Mouse (Mus musculus) forebrain, embryonic 14.5 days (tissue): ENCODE results near the gene Atp6v1g2. TPM values are rescaled to one million over a fixed set of nuclear protein-coding genes. Genes with fewer than 3 reads are reported as not detected.

Experiments
- ATAC-seq: fragments of 200-750 bp; cut with Nextera tagmentation; 2 replicates; pipeline ENCODE4 v1.8.0; 2017; ENCODE audit warnings: mild to moderate bottlenecking, moderate library complexity
- DNase-seq: peaks from one replicate; pipeline ENCODE4 v3.0.0-alpha.2; 2015; ENCODE audit warnings: low spot score
- H3K27ac ChIP-seq: fragments of 300-500 bp; sonication (generic); 2 replicates; pipeline ENCODE4 v1.5.1; 2014; ENCODE audit warnings: low read depth, mild to moderate bottlenecking, control low read depth, low read length, moderate library complexity
- H3K27me3 ChIP-seq: fragments of 300-500 bp; sonication (generic); replicated peaks from 2 replicates; pipeline ENCODE4 v1.6.1; 2014; ENCODE audit warnings: low read length, control low read depth, mixed read lengths; ENCODE audit not compliant: control insufficient read depth, insufficient read depth
- H3K36me3 ChIP-seq: fragments of 300-500 bp; sonication (generic); 2 replicates; pipeline ENCODE4 v1.6.1; 2014; ENCODE audit warnings: low read length, control low read depth; ENCODE audit not compliant: control insufficient read depth, insufficient read depth
- H3K4me1 ChIP-seq: fragments of 300-500 bp; sonication (generic); 2 replicates; pipeline ENCODE4 v1.6.1; 2014; ENCODE audit warnings: antibody characterized with exemption, low read length, control low read depth; ENCODE audit not compliant: control insufficient read depth, insufficient read depth
- H3K4me2 ChIP-seq: fragments of 300-500 bp; sonication (generic); 2 replicates; pipeline ENCODE4 v1.6.1; 2014; ENCODE audit warnings: mild to moderate bottlenecking, control low read depth, low read length
- H3K4me3 ChIP-seq: fragments of 300-500 bp; sonication (generic); 2 replicates; pipeline ENCODE4 v1.5.1; 2014; ENCODE audit warnings: low read depth, low read length, control low read depth
- H3K9ac ChIP-seq: fragments of 300-500 bp; sonication (generic); 2 replicates; pipeline ENCODE4 v1.6.1; 2014; ENCODE audit warnings: mild to moderate bottlenecking, low read length, control low read depth, moderate library complexity
- H3K9me3 ChIP-seq: fragments of 300-500 bp; sonication (generic); replicated peaks from 2 replicates; pipeline ENCODE4 v1.6.1; 2016; ENCODE audit warnings: low read length, control low read depth, mixed read lengths; ENCODE audit not compliant: control insufficient read depth
- WGBS: fragments of 180-500 bp; shearing (Covaris S2); extraction: QIAGEN DNeasy Blood & Tissue Kit; methylation state at CpG from one replicate; pipeline ENCODE4 v1.1.7; 2014; 5-methylcytosine and 5-hydroxymethylcytosine counted together
- polyA plus RNA-seq: library from polyadenylated mRNA; unstranded; fragments of >200 nt; fragmentation: Nextera tagmentation; extraction: Ambion mirVana; gene quantifications from 2 replicates; pipeline ENCODE4 v1.2.1, GENCODE M21; 2014

The Atp6v1g2 gene
- polyA plus RNA-seq, 1 experiment from 2014 or later = 44.0 TPM

DNA sequence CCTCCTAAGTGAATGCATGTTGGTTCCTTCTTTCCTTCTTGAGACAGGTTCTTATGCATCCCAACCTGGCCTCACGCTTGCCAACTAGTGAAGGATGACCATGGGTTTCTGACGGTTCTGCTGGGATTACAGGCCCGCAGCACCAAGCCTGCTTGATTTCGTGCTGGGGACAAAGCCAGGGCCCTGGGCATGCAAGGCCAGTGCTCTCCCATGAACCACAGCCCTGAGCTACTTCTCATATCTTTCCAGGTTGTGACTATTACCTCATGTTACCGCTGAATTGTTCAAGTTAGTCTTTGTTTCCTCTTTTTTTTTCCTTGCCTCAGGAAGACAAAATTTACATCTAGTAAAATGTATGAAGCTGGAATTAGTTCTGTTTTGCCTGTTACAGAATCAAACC lies 40.5 kb upstream of the Atp6v1g2 start:
- no peak overlapping the region for H3K4me3 ChIP-seq

DNA sequence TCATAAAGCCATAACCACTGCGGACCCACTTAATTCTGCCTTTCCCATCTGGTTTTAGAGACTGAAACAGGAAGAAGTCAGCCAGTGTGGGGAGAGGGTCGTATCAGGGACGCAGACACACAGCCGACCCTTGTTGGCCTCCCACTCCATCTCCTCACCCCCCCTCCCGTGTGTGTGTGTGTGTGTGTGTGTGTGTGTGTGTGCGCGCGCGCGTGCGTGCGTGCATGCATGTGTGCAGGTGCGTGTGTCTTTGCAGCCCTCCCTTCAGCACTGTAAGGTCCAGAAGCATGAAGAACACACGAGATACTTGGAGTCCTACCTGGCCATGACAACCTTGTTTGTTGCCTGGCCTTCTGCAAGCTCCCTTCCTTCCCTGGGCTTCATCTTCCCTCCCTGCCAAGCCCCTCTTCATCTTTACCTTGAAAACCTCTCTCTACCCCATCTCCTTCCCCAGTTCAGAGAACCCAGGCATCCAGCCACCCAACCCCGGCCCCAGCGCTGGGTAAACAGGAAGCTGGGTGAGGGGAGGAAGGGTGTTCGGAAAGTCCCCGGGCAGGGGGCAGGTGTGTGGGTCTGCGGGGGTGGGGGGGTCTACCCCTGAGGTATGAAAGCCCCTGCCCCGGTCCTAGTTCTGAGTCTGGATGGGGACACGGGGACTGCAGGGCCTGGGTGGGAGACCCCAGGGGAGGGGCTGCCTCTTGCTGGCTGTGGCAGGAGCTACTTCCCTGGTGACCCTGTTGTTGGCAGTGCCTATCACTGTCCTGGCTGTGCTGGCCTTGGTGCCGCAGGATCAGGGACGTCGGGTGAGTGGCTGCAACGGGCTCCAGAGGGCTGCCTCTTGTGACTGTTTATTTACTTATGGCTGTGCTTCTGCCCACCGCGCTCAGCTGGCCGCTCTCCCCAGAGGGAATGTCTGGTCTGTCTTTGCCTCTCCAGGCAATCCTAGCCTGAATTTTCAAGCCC lies 39.3 kb upstream of the Atp6v1g2 start, which contains the start of gene Ltb:
TSS of gene Ltb (plus strand) at position 559 of the 963 bp plus-strand sequence.
- Histone ChIP-seq H3K9me3 (no peaks in the 10 kb centered on the region), H3K9ac (no peak within 1 kb of the TSS), H3K36me3 (no peaks in the 10 kb centered on the region), H3K27ac (no peak within 1 kb of the TSS), H3K4me2 (peak within 1 kb of the TSS; percentile 60; the same call in 1 of the 2 replicates), H3K4me1 (peaks cover 10% of the 10 kb centered on the region), H3K4me3 (no peak within 1 kb of the TSS), H3K27me3 (peaks cover 25% of the 10 kb centered on the region)
- WGBS = 80% methylated on average over 28 of the region's 28 CpGs
- ATAC-seq (no peak), DNase-seq (no peak)

More for the DNA sequence above, 40.5 kb upstream of the Atp6v1g2 start:
- ATAC-seq (no peak), DNase-seq (no peak)
- no peaks in the 10 kb centered on the region for H3K9me3 ChIP-seq
- no peak overlapping the region for H3K27ac ChIP-seq
- H3K4me2 ChIP-seq = no peak overlapping the region
- H3K4me1 ChIP-seq = peaks cover 10% of the 10 kb centered on the region
- H3K36me3 ChIP-seq = no peaks in the 10 kb centered on the region
- no peak overlapping the region for H3K9ac ChIP-seq
- WGBS = 88% methylated on average over 5 of the region's 5 CpGs
- H3K27me3 ChIP-seq = peaks cover 25% of the 10 kb centered on the region

DNA sequence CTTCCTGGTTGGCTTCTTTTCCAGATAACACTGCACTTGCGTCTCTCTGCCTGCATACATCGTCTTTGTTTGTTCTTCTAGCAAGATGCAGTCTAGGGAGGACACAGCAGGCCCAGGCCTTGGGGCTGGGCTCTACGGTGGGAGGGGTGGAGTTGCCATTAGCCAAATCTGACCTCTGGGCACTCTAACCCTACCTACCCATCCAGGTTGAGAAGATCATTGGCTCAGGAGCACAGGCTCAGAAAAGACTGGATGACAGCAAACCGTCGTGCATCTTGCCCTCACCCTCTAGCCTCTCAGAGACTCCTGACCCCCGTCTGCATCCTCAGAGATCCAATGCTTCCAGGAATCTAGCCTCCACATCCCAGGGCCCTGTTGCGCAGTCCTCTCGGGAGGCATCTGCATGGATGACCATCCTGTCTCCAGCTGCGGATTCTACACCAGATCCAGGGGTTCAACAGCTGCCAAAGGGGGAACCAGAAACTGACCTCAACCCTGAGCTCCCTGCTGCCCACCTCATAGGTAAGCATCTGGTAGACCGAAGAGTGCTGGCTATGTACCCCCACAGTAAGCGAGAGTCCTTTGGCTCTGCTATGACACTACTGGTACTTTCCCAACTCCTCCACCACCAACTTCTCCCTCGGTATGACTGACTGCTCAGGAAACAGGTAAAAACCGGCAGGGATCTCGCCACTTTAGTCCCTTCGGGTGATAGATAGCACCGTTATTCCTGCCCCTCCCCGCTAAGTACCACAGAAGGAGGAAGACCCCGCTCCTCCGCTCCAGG lies 38.4 kb upstream of the Atp6v1g2 start:
- WGBS = 48% methylated on average over 19 of the region's 19 CpGs
- ATAC-seq (peak; percentile 42), DNase-seq (no peak)
- Histone ChIP-seq H3K36me3 (no peaks in the 10 kb centered on the region), H3K4me1 (peaks cover 10% of the 10 kb centered on the region), H3K27me3 (peaks cover 25% of the 10 kb centered on the region), H3K9me3 (no peaks in the 10 kb centered on the region), H3K4me3 (peak overlapping the region; percentile 31), H3K27ac (no peak overlapping the region), H3K4me2 (peak overlapping the region; percentile 60), H3K9ac (peak overlapping the region; percentile 43; the same call in 1 of the 2 replicates)

DNA sequence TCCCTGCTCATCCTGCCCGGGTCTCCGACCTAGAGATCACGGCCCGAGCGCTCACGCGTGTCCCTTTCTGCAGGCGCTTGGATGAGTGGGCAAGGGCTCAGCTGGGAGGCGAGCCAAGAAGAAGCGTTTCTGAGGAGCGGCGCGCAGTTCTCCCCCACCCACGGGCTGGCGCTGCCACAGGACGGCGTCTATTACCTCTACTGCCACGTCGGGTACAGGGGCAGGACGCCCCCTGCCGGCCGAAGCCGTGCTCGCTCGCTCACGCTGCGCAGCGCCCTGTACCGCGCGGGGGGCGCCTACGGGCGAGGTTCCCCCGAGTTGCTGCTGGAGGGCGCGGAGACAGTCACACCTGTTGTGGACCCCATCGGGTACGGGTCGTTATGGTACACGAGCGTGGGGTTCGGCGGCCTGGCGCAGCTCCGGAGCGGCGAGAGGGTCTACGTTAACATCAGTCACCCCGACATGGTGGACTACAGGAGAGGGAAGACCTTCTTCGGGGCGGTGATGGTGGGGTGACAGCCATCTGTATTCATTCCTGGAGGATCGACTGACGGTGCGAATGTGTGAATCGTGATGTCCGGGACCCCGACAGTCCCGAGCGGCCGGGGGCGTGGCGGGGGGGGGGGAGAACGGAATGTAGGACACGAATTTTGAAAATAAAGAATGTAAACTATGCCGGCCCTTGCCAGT lies 37.7 kb upstream of the Atp6v1g2 start:
- peaks cover 25% of the 10 kb centered on the region for H3K27me3 ChIP-seq
- 2% methylated on average over 66 of the region's 66 CpGs for WGBS

DNA sequence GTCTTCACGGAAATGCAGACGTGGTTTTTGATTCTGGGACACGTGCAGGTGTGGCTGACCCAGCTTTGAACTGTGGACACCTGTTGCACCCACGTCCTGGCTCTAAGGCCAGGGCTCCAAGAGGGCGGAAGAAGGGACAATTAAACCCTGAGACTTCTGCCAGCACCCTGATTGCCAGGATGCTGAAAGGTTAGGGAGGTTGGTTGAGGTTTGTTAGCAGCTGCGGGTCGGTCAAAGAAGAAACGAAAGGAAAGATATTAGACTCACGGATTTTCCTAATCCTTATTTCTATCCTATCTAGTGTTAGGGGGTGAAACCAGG lies 37.2 kb upstream of the Atp6v1g2 start:
- peaks cover 10% of the 10 kb centered on the region for H3K4me1 ChIP-seq
- 33% methylated on average over 9 of the region's 9 CpGs for WGBS
- peak overlapping the region; percentile 31; the same call in 1 of the 2 replicates for H3K4me3 ChIP-seq
- peak overlapping the region; percentile 60 for H3K4me2 ChIP-seq
- no peak for DNase-seq
- no peaks in the 10 kb centered on the region for H3K36me3 ChIP-seq
- no peak overlapping the region for H3K9ac ChIP-seq
- no peaks in the 10 kb centered on the region for H3K9me3 ChIP-seq
- peaks cover 25% of the 10 kb centered on the region for H3K27me3 ChIP-seq
- no peak overlapping the region for H3K27ac ChIP-seq
- ATAC-seq = no peak

More for the DNA sequence above, 37.7 kb upstream of the Atp6v1g2 start:
- peak overlapping the region; percentile 43; the same call in 1 of the 2 replicates for H3K9ac ChIP-seq
- H3K4me3 ChIP-seq = peak overlapping the region; percentile 31
- peak; percentile 75 for DNase-seq
- peaks cover 10% of the 10 kb centered on the region for H3K4me1 ChIP-seq
- no peak overlapping the region for H3K27ac ChIP-seq
- no peaks in the 10 kb centered on the region for H3K9me3 ChIP-seq
- H3K36me3 ChIP-seq = no peaks in the 10 kb centered on the region
- ATAC-seq = peak; percentile 90
- peak overlapping the region; percentile 60 for H3K4me2 ChIP-seq

DNA sequence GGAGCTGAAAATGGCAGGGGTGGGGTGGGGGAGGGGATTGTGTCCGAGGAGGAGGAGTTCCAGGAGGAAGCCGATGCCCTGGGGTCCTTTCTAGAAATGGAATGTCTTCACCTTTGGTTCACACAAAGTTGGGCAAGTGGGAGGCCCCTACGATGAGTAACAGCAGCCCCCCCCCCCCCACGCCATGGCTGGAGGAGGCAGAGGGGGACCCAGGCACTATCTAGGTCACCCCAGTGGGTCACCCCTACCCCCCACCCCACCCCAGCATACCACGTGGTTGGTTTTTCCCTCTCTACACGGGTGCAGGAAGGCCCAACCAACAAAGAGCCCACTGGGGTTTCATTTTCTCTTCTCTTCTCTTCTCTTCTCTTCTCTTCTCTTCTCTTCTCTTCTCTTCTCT lies 36.3 kb upstream of the Atp6v1g2 start:
- no peak overlapping the region for H3K4me3 ChIP-seq
- ATAC-seq (no peak), DNase-seq (no peak)
- H3K4me2 ChIP-seq = no peak overlapping the region
- peaks cover 10% of the 10 kb centered on the region for H3K4me1 ChIP-seq
- H3K27me3 ChIP-seq = peaks cover 25% of the 10 kb centered on the region
- H3K9me3 ChIP-seq = no peaks in the 10 kb centered on the region
- no peaks in the 10 kb centered on the region for H3K36me3 ChIP-seq
- no peak overlapping the region for H3K9ac ChIP-seq
- 38% methylated on average over 5 of the region's 6 CpGs for WGBS
- no peak overlapping the region for H3K27ac ChIP-seq

DNA sequence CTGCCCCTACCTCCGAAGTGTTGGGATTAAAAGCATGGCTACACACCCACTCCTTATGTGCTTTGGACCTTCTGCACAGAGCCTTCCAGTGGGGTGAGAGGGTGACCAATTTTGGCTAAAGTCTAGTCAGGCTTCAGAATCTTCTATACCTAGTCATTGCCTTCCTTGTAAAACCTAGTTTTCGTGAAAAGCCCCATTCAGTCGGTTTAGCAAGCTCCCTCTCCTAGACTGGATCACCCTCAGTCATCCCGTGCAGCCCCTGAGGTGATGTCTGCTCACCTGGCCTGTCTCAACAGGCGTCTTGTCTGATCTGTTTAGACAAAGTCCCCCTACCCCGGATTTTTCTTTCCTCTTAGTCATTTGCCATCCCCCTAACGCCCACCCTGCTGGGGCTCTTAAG lies 35.4 kb upstream of the Atp6v1g2 start:
- DNase-seq (no peak), ATAC-seq (no peak)
- 69% methylated on average over 7 of the region's 7 CpGs for WGBS
- H3K27ac ChIP-seq = no peak overlapping the region
- no peak overlapping the region for H3K4me3 ChIP-seq
- no peak overlapping the region for H3K4me2 ChIP-seq
- H3K9ac ChIP-seq = no peak overlapping the region
- peaks cover 10% of the 10 kb centered on the region for H3K4me1 ChIP-seq
- H3K36me3 ChIP-seq = no peaks in the 10 kb centered on the region
- H3K27me3 ChIP-seq = peaks cover 25% of the 10 kb centered on the region
- H3K9me3 ChIP-seq = no peaks in the 10 kb centered on the region

DNA sequence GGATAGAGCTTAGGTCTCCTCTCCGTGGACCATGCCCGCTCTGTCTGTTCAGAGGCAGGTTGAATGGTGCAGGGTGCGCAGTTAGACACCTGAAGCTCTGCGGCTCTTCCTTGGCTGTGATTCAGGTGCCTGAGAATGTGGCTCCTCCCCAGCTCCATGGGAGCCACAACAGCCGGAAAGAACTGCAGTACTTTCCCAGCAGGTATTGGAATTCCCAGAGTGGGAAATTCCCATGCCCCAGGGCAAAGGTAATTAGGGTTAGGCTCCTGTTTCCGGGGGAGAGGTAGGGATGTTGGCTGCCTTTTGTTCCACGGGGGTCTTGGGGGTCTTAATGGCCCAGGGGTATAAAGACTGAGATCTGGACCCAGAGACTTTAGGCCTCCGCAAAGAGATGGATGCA lies 34.5 kb upstream of the Atp6v1g2 start:
- H3K36me3 ChIP-seq = no peaks in the 10 kb centered on the region
- no peak overlapping the region for H3K4me3 ChIP-seq
- H3K27ac ChIP-seq = no peak overlapping the region
- H3K4me2 ChIP-seq = no peak overlapping the region
- peaks cover 25% of the 10 kb centered on the region for H3K27me3 ChIP-seq
- no peak overlapping the region for H3K9ac ChIP-seq
- WGBS = 15% methylated on average over 8 of the region's 8 CpGs
- no peak for ATAC-seq
- no peak for DNase-seq
- no peaks in the 10 kb centered on the region for H3K9me3 ChIP-seq
- peaks cover 10% of the 10 kb centered on the region for H3K4me1 ChIP-seq
